Mouse (Mus musculus): ENCODE data around the gene Sstr1.

DNA sequence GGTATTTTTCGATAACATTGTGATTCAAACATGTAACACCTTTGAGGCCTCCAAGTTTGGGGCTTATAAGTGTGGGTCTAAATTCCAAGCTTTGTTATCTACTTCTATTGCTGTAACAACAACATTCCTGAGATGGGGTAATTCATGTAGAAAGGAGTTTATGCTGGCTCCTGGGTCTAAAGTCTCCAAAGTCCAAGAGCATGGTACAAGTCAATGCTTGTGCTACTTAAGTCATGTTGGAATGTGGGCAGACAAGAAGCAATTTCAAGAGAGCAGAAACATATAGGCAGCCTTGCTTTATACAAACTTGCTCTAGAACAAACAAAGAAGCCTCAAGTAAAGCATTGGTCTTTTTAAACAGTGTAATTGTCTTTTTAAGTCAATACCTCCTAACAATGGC, 12.8 kb upstream of the Sstr1 start:
- TF ChIP-seq CTCF (conservative IDR thresholded peaks at IDR 0.05; ENCODE audit: low read length) (no peak), POU5F1 (IDR thresholded peaks at IDR 0.05; ENCODE audit: borderline replicate concordance, low read length) (no peak)
